Mouse (Mus musculus) intestine, embryonic 14.5 days (tissue): ENCODE results near the gene Atp6v1g3. TPM values are rescaled to one million over a fixed set of nuclear protein-coding genes. Genes with fewer than 3 reads are reported as not detected.

ENCODE experiments used
- ATAC-seq: fragments of 200-750 bp; cut with Nextera tagmentation; replicated peaks from 2 replicates; pipeline ENCODE4 v1.8.0; 2017; ENCODE audit warnings: low read depth, moderate number of reproducible peaks, moderate TSS enrichment, moderate library complexity; ENCODE audit not compliant: low FRiP score, low TSS enrichment
- DNase-seq: peaks from one replicate; pipeline ENCODE4 v3.0.0-alpha.2; 2018; ENCODE audit warnings: low spot score
- H3K27ac ChIP-seq: fragments of 300-500 bp; sonication (generic); 2 replicates; pipeline ENCODE4 v1.5.1; 2014; ENCODE audit warnings: low read depth, mild to moderate bottlenecking, control low read depth
- H3K27me3 ChIP-seq: fragments of 300-500 bp; sonication (generic); replicated peaks from 2 replicates; pipeline ENCODE4 v1.6.1; 2014; ENCODE audit warnings: low read length, control low read depth; ENCODE audit not compliant: control insufficient read depth, insufficient read depth
- H3K36me3 ChIP-seq: fragments of 300-500 bp; sonication (generic); 2 replicates; pipeline ENCODE4 v1.6.1; 2014; ENCODE audit warnings: low read length, control low read depth; ENCODE audit not compliant: control insufficient read depth, insufficient read depth
- H3K4me1 ChIP-seq: fragments of 300-500 bp; sonication (generic); replicated peaks from 2 replicates; pipeline ENCODE4 v1.6.1; 2014; ENCODE audit warnings: low read length, control low read depth, mixed read lengths; ENCODE audit not compliant: control insufficient read depth, insufficient read depth
- H3K4me2 ChIP-seq: fragments of 300-500 bp; sonication (generic); 2 replicates; pipeline ENCODE4 v1.6.1; 2014; ENCODE audit warnings: low read length
- H3K4me3 ChIP-seq: fragments of 300-500 bp; sonication (generic); 2 replicates; pipeline ENCODE4 v1.5.1; 2014; ENCODE audit warnings: low read depth, low read length, control low read depth, mixed read lengths
- H3K9ac ChIP-seq: fragments of 300-500 bp; sonication (generic); 2 replicates; pipeline ENCODE4 v1.6.1; 2014; ENCODE audit warnings: mild to moderate bottlenecking, low read length
- H3K9me3 ChIP-seq: fragments of 300-500 bp; sonication (generic); 2 replicates; pipeline ENCODE4 v1.6.1; 2016; ENCODE audit warnings: low read length, control low read depth; ENCODE audit not compliant: control insufficient read depth
- WGBS: fragments of 180-500 bp; shearing (Covaris S2); extraction: QIAGEN DNeasy Blood & Tissue Kit; methylation state at CpG from one replicate; pipeline ENCODE4 v1.1.7; 2014; 5-methylcytosine and 5-hydroxymethylcytosine counted together
- polyA plus RNA-seq: library from polyadenylated mRNA; unstranded; fragments of >200 nt; fragmentation: Nextera tagmentation; extraction: Ambion mirVana; gene quantifications from 2 replicates; pipeline ENCODE4 v1.2.1, GENCODE M21; 2014

Gene Atp6v1g3
- polyA plus RNA-seq, 1 experiment from 2014 or later = not detected

DNA sequence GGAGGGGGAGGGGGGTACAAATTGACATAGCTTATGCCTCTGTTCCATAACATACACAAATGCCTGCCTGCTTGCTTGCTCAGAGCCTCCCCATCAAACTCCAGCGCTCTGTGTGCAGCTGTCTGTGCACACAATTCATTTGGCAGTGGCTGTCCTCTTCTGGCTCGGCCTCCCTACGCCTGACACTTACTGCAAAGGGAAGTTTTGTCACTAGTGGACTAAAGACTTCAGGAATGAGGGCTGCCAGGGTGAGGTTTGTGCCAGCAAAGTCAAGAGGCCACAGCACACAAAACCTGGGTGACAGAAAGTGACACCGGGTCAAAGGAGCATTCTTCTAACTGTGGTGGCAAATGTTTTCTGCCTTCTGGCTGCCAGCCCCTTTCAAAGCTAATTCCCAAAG lies 52.6 kb downstream of the Atp6v1g3 start:
- no peak overlapping the region for H3K4me2 ChIP-seq
- no peak for DNase-seq
- 44% methylated on average over 4 of the region's 4 CpGs for WGBS
- H3K9me3 ChIP-seq = no peaks in the 10 kb centered on the region
- H3K27ac ChIP-seq = no peak overlapping the region
- H3K36me3 ChIP-seq = no peaks in the 10 kb centered on the region
- 0 out of 2 replicates have a peak, but pooled peaks cover 2% of the 10 kb centered on the region for H3K27me3 ChIP-seq
- H3K4me3 ChIP-seq = no peak overlapping the region
- ATAC-seq = no peak
- no peaks in the 10 kb centered on the region for H3K4me1 ChIP-seq
- H3K9ac ChIP-seq = no peak overlapping the region

- ATAC-seq = no peak
- Histone ChIP-seq H3K4me1 (no peaks in the 10 kb centered on the region), H3K9me3 (no peaks in the 10 kb centered on the region), H3K4me2 (no peak overlapping the region), H3K9ac (no peak overlapping the region), H3K4me3 (no peak overlapping the region), H3K36me3 (no peaks in the 10 kb centered on the region), H3K27me3 (0 out of 2 replicates have a peak, but pooled peaks cover 2% of the 10 kb centered on the region), H3K27ac (no peak overlapping the region)
- 32% methylated on average over 2 of the region's 2 CpGs for WGBS
- no peak for DNase-seq
Observed at GRCm38 (mm10) chr1:138326566-138326965, 53.0 kb downstream of the Atp6v1g3 start.

- no peaks in the 10 kb centered on the region for H3K9me3 ChIP-seq
- H3K36me3 ChIP-seq = no peaks in the 10 kb centered on the region
- no peak overlapping the region for H3K4me2 ChIP-seq
- ATAC-seq (no peak), DNase-seq (no peak)
- no peak overlapping the region for H3K9ac ChIP-seq
- H3K4me3 ChIP-seq = no peak overlapping the region
- H3K27ac ChIP-seq = no peak overlapping the region
- H3K27me3 ChIP-seq = 0 out of 2 replicates have a peak, but pooled peaks cover 2% of the 10 kb centered on the region
- H3K4me1 ChIP-seq = no peaks in the 10 kb centered on the region
- WGBS = 66% methylated on average over 18 of the region's 18 CpGs
Observed at GRCm38 (mm10) chr1:138327466-138328245, 54.1 kb downstream of the Atp6v1g3 start.

GRCm38 (mm10) chr1:138328320-138328719 lies 54.8 kb downstream of the Atp6v1g3 start:
- 16% methylated on average over 12 of the region's 12 CpGs for WGBS
- H3K27ac ChIP-seq = no peak overlapping the region
- H3K9me3 ChIP-seq = no peaks in the 10 kb centered on the region
- H3K36me3 ChIP-seq = no peaks in the 10 kb centered on the region
- H3K27me3 ChIP-seq = 0 out of 2 replicates have a peak, but pooled peaks cover 2% of the 10 kb centered on the region
- H3K4me1 ChIP-seq = no peaks in the 10 kb centered on the region
- peak overlapping the region; percentile 28; the same call in 1 of the 2 replicates for H3K4me2 ChIP-seq
- no peak for DNase-seq
- no peak overlapping the region for H3K9ac ChIP-seq
- ATAC-seq = no peak
- H3K4me3 ChIP-seq = no peak overlapping the region

DNA sequence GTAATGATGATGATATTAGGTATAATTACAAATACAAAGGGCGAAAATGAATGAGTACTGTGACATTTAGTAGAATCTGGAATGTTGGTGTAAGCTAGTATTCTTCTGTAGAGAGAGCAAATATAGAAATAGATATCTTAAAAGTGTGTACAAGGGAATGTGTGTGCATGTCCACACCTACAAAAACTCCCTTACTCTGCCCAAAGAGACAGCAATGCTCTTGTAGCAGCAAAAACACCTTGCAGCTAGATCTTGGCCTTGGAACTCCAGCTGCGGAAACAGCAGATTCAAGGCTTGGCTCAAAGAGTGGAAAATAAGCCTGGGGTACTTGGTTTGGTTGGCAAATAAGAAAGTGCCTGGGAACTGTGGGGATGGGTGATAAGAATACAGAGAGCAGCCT lies 57.0 kb downstream of the Atp6v1g3 start:
- Histone ChIP-seq H3K9ac (no peak overlapping the region), H3K4me2 (no peak overlapping the region), H3K4me1 (no peaks in the 10 kb centered on the region), H3K9me3 (no peaks in the 10 kb centered on the region), H3K4me3 (no peak overlapping the region), H3K27me3 (0 out of 2 replicates have a peak, but pooled peaks cover 2% of the 10 kb centered on the region), H3K27ac (no peak overlapping the region), H3K36me3 (no peaks in the 10 kb centered on the region)
- ATAC-seq = no peak
- DNase-seq = no peak
- 93% methylated on average over 2 of the region's 2 CpGs for WGBS

DNA sequence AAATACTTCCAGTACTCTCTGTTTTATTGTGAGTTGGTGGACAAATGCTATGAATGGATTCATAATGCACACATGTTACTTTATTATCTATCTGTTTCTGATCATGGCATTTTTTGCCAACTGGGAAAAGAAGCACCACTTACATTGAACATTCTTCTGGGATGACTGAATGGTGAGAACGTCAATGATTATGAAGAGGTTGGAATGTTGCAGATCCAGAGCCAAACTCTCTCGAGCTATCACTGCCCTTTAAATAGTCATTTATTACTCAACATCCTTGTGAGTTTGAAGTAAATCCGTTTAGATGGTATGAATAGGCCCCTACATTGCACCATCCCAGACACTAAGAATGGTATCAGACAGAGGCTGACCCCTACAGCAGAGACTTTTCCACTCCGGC lies 58.1 kb downstream of the Atp6v1g3 start:
- Histone ChIP-seq H3K4me3 (no peak overlapping the region), H3K9ac (no peak overlapping the region), H3K36me3 (no peaks in the 10 kb centered on the region), H3K27ac (no peak overlapping the region), H3K27me3 (0 out of 2 replicates have a peak, but pooled peaks cover 2% of the 10 kb centered on the region), H3K4me1 (no peaks in the 10 kb centered on the region), H3K4me2 (no peak overlapping the region), H3K9me3 (no peaks in the 10 kb centered on the region)
- WGBS = 67% methylated on average over 4 of the region's 4 CpGs
- ATAC-seq (no peak), DNase-seq (no peak)

DNA sequence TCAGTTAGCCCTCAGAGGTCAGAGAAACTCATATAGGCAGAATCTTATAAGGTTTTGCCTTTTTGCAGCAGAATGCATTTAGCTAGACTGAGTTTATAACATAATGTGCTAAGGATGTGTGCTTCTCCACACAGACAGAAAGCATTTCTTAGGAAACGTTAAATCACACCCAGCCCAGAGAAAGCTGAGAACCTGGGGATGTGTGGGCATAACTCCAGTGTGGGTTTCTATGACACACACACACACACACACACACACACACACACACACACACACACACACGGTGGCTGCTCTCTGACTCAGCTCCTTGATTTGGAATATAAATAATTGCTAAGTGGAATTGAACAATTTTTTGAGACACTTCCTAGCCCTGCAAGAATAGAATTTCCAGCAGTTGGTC lies 61.2 kb downstream of the Atp6v1g3 start:
- ATAC-seq (no peak), DNase-seq (no peak)
- no peaks in the 10 kb centered on the region for H3K4me1 ChIP-seq
- no peaks in the 10 kb centered on the region for H3K27me3 ChIP-seq
- H3K27ac ChIP-seq = no peak overlapping the region
- no peak overlapping the region for H3K9ac ChIP-seq
- H3K36me3 ChIP-seq = no peaks in the 10 kb centered on the region
- no peak overlapping the region for H3K4me2 ChIP-seq
- H3K4me3 ChIP-seq = no peak overlapping the region
- 58% methylated on average over 2 of the region's 2 CpGs for WGBS
- H3K9me3 ChIP-seq = no peaks in the 10 kb centered on the region

DNA sequence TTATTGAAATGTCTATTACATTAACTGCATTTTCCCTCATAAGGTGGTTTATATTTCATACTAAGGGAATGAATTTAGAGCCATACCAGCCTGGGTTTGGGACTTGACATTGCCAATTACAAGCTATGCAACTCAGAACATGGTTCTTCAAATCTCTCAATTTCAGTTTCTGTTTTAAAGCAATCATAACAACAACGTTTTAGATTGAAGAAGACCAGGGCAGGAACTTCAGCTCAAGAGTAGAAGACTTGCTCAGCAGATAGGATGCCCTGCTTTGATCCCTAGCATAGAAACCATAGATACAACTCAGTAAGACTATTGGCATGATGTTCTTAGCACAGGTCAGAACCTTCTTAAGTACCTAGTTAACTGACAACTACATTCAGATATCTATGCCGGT lies 63.9 kb downstream of the Atp6v1g3 start:
- Histone ChIP-seq H3K4me2 (no peak overlapping the region), H3K4me3 (no peak overlapping the region), H3K9me3 (no peaks in the 10 kb centered on the region), H3K9ac (no peak overlapping the region), H3K4me1 (no peaks in the 10 kb centered on the region), H3K27ac (no peak overlapping the region), H3K36me3 (no peaks in the 10 kb centered on the region), H3K27me3 (no peaks in the 10 kb centered on the region)
- WGBS = 77% methylated on average over 2 of the region's 2 CpGs
- no peak for ATAC-seq
- DNase-seq = no peak
